Mouse (Mus musculus) spleen, postnatal 10 days (tissue): ENCODE data around the gene 4932411N23Rik.
A peak's percentile ranks its signal among the peaks of the same experiment; 100 is the strongest.
"Not testable (repeated sequence)": the region's sequence is repeated elsewhere in the genome, so short reads cannot be mapped to it uniquely, and the experiment has no call there.

Experiments
- DNase-seq, 2 experiments: peaks; one replicate each; pipeline ENCODE4 v3.0.0; 2021 to 2022; ENCODE audit warnings: low spot score in 2 of 2

Gene 4932411N23Rik

GRCm38 (mm10) chrX:126815768-126816167, at the start of gene 4932411N23Rik:
TSS of gene 4932411N23Rik (minus strand) at chrX:126815868.
- DNase-seq, result no peak

GRCm38 (mm10) chrX:126779895-126780294, 35.8 kb downstream of the 4932411N23Rik start:
- no peak for DNase-seq

GRCm38 (mm10) chrX:126777643-126778042, 38.0 kb downstream of the 4932411N23Rik start:
- DNase-seq, result not testable (repeated sequence)

GRCm38 (mm10) chrX:126774846-126775245, 40.8 kb downstream of the 4932411N23Rik start:
- DNase-seq, result not testable (repeated sequence)

GRCm38 (mm10) chrX:126773511-126773910, 42.2 kb downstream of the 4932411N23Rik start:
- DNase-seq, result peak; percentile 8 to 11
